Mouse (Mus musculus): ENCODE results near the gene Wdr83os.

Gene Wdr83os

GRCm38 (mm10) chr8:85080532-85081215, at the start of gene Wdr83os:
Gene Wdr83os (plus strand): TSS chr8:85080740.
- DNase-seq = peak; percentile 38 to 63

- peak; percentile 59 to 66 for DNase-seq
Measured at GRCm38 (mm10) chr8:85032622-85033311, 47.8 kb upstream of the Wdr83os start.

GRCm38 (mm10) chr8:85033867-85034266, 46.7 kb upstream of the Wdr83os start:
- peak in 1 of 2 experiments; percentile 34 for DNase-seq

- peak; percentile 74 to 76 for DNase-seq
Measured at GRCm38 (mm10) chr8:85034764-85035163, 45.8 kb upstream of the Wdr83os start.

GRCm38 (mm10) chr8:85035165-85035727, 45.3 kb upstream of the Wdr83os start:
- DNase-seq = no peak

GRCm38 (mm10) chr8:85035728-85036310, 44.7 kb upstream of the Wdr83os start:
- peak; percentile 28 to 52 for DNase-seq

GRCm38 (mm10) chr8:85036381-85036717, 44.2 kb upstream of the Wdr83os start:
- DNase-seq = no peak

GRCm38 (mm10) chr8:85036718-85037365, 43.7 kb upstream of the Wdr83os start, which contains the start of gene Tnpo2:
Gene Tnpo2 (plus strand): TSS chr8:85036915.
- peak; percentile 94 to 96 for DNase-seq

- peak in 1 of 2 experiments; percentile 31 for DNase-seq
Measured at GRCm38 (mm10) chr8:85037366-85037680, 43.2 kb upstream of the Wdr83os start.

GRCm38 (mm10) chr8:85037681-85038531, 42.6 kb upstream of the Wdr83os start:
- DNase-seq = peak in 1 of 2 experiments; percentile 32

GRCm38 (mm10) chr8:85043619-85044018, 36.9 kb upstream of the Wdr83os start:
- DNase-seq = no peak

GRCm38 (mm10) chr8:85057367-85057766, 23.2 kb upstream of the Wdr83os start:
- DNase-seq = no peak

GRCm38 (mm10) chr8:85059879-85060616, 20.5 kb upstream of the Wdr83os start, which contains the start of gene Fbxw9:
Gene Fbxw9 (plus strand): TSS chr8:85060055.
- peak; percentile 90 to 95 for DNase-seq

- DNase-seq = no peak
Measured at GRCm38 (mm10) chr8:85062603-85063002, 17.9 kb upstream of the Wdr83os start.

- peak; percentile 92 to 94 for DNase-seq
Measured at GRCm38 (mm10) chr8:85065213-85065612, 15.3 kb upstream of the Wdr83os start.

GRCm38 (mm10) chr8:85067155-85067554, 13.4 kb upstream of the Wdr83os start:
- no peak for DNase-seq

- no peak for DNase-seq
Measured at GRCm38 (mm10) chr8:85067982-85068381, 12.6 kb upstream of the Wdr83os start, which contains the start of gene Gm5741. Gene Gm5741 (minus strand): TSS chr8:85067982.

- peak; percentile 43 to 67 for DNase-seq
Measured at GRCm38 (mm10) chr8:85071041-85071440, 9.5 kb upstream of the Wdr83os start.

- DNase-seq = peak; percentile 91 to 93
Measured at GRCm38 (mm10) chr8:85071514-85072281, 8.8 kb upstream of the Wdr83os start, which contains the start of gene Dhps. Gene Dhps (plus strand): TSS chr8:85071757.

- no peak for DNase-seq
Measured at GRCm38 (mm10) chr8:85072364-85072929, 8.1 kb upstream of the Wdr83os start.
